Mouse (Mus musculus) embryo, embryonic 10.5 days (tissue): ENCODE measurements around the gene Bdkrb2.

Experiments
- DNase-seq: peaks from one replicate; pipeline ENCODE4 v3.0.0-alpha.2; 2015; ENCODE audit warnings: low spot score

The Bdkrb2 gene

DNA sequence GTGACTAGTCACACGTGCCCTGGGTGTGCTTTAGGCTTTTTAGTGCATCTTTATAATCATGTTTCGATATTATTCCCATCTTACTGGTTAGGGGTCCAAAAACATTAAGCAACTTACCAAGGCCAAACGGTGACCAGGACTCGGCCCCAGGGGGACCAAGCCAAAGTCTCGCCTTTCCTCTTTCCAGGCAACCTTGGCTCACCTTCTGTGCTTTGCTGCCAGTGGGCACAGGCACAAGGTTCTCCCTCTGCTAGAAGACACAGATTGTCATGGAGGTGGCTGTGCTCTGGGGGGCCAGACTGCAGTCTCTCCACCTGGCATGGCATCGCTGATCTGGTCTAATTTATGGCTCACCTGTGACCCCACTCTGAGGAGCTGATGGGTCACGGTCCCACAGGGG is 27.8 kb downstream of the Bdkrb2 start:
- DNase-seq = no peak

DNA sequence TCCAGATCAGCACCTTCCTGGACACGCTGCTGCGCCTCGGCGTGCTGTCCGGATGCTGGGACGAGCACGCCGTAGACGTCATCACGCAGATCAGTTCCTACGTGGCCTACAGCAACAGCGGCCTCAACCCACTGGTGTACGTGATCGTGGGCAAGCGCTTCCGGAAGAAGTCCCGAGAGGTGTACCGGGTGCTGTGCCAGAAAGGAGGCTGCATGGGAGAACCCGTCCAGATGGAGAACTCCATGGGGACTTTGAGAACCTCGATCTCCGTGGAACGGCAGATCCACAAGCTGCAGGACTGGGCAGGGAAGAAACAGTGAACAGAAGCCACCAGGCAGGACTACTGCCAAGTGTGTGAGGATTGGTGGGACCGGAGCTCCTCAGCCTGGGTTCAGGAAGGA is 29.3 kb downstream of the Bdkrb2 start:
- no peak for DNase-seq

DNA sequence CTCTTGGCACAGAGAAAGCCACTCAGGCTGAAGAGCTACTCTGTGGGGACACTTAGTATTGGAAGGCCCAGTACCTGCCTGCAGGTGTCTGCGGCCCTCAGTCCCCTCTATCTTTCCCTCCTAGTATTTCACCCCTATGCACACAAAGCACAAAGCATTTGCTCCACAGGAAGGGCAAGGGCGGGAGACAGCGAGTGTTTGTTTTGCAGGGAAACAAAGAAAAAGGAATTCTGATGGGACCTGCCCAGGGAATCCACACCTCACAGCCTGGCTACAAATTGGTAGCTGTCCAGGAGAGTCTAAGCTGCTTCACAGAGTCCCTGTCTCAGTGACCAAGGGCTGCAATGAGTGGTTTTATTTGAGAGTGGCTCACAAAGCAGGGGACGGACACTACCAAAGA is 30.4 kb downstream of the Bdkrb2 start:
- DNase-seq = no peak

DNA sequence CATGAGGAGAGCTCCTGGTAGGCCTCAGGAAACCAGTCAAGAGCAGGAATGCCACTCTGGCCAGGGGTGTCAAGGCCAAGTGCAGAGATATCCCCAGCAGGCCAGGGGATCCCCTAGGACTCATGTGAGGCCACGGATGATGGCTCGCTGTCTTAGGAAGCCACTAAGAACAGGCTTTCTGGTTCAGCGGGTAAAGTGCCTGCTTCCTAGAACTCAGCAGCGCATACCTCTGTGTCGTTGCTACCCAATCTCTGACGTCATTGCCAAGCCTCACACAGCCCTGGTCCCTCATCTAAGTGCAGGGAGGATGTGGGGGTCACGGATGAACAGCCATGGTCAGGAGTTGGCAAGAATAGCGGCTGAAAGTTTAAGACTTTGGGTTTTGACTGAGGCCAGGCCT is 34.1 kb downstream of the Bdkrb2 start:
- DNase-seq = no peak

DNA sequence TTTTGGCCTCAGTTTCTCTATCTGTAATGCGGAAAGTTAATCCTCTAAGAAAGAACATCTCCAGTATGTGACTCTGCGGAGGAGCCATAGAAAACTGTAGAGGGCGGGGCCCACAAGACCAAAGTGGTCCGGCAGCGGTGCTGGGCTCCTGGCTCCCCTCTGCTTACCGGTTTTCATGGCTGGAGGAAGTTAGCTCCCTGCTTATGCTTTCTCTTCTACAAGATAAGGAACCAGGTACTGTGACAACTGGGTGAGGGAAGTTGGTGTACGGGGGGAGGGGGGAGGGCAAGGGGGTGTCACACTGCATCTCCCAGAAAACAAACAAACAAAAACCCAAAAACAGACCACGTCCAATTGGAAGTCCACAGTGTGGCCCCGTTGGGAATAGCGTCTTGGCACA is 35.5 kb downstream of the Bdkrb2 start:
- no peak for DNase-seq

DNA sequence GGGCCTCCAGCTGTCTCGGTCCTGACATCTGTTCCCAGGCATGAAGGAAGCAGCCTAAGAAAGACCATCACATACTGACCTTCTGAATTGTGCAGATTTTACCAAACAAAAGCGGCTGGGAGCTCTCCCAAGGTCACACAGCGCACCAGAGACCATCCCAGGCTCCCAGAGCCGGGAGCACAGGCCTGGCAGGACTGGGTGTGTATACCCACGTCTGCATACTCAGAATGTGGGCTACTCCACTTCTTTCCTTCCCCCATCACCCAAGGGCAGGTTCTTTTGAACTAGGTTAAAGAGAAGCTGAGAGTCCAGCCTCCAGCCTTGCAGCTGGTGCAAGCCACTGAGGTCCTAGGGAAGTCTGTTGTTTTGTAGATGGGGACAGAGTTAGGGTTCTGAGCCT is 36.1 kb downstream of the Bdkrb2 start:
- DNase-seq = peak; percentile 18

DNA sequence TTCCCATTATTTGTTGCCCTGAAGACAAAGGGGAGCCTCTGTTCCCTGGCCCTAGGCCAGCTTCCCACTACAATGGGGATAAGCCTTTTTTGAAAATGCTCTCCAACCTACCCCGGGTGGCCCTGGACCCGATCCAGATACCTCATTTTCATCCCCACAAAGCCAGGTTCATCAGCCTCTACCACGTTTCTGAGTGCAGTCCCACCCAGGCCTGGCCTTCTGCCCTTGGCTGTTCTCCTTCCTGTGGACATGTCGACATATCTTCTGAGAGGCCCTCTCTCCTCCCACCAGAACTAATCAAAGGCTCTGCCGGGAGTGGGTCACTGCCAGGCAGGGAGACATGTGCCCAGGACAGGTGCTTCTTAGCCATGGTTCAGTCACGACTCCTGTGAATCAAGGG is 38.6 kb downstream of the Bdkrb2 start:
- no peak for DNase-seq

DNA sequence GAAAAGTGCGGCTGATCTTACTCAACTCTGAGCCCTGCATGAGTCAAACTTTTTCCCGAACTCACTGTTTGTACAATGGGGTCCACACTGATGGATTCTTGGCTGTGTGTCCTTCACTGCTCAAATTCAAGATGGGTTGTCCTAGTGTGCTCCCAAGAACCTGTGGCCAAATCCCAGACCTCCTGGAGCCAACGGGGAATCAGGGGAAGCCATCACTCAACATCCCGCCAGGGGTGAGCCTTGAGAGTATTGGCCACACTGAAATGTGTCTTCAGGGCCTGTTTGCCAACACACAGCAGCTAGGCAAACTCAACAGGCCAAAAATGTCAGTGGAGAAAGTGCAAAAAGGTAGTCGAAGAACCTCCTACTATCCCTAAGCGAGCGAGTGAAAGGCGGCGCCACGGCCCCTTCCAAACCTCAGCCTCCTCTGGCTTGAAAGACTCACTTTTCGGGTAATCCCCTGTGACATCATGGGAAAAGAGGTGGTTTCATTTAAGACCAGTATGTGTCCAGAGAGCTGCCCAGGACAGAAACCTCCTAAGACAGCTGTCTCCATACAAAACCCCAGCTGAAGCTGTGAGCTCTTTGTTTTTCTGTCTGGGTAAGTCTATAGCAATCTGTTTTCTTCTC is 39.7 kb downstream of the Bdkrb2 start, which contains the start of gene Bdkrb1:
Gene Bdkrb1, plus strand, starts transcription at position 505 of the 630 bp plus-strand sequence.
- no peak for DNase-seq

DNA sequence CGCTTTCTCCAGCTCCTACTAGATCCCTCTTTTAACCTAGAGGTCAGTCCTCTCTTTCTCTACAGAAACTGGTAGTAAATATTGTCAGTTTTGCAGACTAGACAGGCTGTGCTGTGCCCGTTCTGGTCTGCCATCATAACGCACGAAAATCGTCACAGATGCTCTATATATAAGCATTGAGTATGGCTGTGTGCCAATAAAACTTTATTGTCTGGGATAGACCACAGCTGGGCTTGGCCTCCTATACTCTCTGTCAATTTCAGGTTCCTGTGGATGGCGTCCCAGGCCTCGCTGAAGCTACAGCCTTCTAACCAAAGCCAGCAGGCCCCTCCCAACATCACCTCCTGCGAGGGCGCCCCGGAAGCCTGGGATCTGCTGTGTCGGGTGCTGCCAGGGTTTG is 40.9 kb downstream of the Bdkrb2 start:
- no peak for DNase-seq

DNA sequence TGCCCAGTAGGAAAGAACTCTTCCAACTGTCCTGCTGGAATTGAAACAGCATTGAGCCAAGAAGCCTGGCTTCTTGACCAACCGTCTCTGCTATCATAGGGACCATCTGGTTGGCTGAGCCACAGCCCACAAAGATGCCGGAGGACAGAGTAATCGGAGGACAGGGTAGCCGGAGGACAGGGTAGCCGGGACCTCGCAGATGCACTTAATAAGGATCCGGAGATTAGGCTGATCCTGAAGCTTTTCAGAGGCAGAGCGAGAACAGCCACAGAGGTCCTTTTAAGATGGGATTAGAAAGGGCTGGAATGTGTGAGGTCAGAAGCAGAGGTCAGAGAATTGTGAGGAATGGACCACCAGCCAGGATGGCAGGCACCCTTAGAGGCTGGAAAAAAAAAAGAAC is 42.2 kb downstream of the Bdkrb2 start:
- DNase-seq = peak; percentile 65

DNA sequence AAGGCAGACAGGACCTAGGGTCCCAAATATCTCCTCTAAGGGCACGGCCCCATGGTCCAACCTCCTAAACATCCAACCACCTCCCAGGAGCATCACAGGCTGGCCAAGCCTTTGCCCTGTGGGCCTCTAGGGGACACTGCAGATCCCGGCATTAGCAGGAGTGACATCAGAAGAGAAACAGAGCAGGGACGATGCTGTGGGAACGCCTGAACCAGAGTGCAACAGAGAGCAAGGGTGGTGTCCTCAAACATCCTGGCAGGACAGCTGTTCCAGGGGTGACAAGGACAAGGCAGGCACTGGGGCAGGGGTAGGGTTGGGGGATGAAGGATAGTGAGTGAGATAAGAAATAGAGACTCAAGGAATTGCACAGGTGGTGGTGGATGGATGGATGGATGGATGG is 43.9 kb downstream of the Bdkrb2 start:
- DNase-seq = no peak

DNA sequence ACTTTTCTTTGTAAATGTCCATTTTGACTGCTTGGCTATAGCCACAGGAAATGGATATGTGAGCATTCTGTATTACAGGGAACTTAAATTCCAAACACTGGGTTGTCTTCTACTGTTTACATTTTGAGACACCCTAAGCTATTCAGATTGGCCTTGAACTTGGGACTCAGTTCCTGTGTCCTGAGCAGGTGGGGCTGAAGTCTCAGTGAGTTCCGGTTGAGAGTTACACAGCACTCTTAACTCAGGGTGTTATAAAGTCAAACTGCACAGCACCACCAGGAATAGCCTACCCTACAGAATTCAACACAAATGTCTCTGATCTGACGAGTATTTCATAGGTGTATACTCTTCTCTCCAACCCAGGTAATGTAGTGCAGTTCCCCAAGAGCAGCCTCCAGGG is 48.0 kb downstream of the Bdkrb2 start:
- DNase-seq = no peak

DNA sequence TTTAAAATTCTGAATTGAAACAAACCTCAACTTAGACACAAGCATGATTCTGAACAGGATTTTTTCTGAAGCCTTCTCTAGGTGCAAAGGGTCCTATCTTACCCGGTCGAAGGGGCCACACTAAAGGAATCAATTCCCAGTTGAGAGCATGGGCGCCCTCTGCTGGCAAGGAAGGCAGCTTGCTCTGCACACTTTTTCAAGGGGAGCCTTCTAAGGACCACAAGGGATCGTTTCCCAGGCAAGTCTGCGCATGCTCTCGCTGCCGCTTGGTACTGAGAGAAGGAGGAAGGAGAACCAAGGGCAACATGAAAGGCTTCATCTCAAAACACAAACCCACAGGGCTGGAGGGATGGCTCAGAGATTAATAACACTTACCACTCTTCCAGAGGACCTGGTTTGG is 48.7 kb downstream of the Bdkrb2 start:
- DNase-seq = peak; percentile 90

DNA sequence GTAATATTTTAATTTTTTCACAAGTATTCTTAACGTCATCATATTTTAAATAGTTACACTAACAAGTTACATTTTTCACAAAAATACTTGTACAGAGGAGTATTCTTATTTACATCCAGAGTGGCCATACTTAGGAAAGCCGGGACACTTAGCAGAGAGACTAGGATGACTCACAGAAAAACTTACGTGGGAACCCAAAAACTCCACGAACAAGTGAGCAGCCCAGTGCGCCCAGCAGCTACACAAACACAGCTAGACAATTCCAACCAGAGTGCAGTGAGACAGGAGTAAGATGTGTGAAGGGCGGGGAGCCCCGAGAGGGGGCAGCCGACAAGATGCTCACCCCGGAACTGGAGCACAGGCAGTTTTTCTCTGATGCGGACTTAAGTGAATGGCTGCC is 50.5 kb downstream of the Bdkrb2 start:
- DNase-seq = no peak

DNA sequence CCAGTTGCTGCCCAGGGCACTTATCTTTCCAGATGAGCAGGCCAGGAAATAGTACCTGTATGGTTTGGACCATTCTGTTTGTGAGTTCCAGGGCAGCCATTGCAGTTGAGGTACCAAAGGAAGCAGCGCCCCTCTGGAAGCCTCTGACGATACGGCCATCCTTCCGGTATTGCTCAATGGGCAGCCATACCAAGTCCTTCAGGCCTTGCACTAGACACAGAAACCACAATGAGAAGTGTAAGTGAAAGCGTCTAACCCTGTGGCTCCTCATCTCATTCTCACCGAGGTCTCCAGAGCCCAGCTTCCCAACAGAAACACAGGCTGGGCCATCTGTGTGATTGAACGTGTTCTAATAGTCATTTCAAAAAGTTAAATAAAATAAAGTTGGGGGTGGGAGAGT is 59.0 kb downstream of the Bdkrb2 start:
- no peak for DNase-seq

DNA sequence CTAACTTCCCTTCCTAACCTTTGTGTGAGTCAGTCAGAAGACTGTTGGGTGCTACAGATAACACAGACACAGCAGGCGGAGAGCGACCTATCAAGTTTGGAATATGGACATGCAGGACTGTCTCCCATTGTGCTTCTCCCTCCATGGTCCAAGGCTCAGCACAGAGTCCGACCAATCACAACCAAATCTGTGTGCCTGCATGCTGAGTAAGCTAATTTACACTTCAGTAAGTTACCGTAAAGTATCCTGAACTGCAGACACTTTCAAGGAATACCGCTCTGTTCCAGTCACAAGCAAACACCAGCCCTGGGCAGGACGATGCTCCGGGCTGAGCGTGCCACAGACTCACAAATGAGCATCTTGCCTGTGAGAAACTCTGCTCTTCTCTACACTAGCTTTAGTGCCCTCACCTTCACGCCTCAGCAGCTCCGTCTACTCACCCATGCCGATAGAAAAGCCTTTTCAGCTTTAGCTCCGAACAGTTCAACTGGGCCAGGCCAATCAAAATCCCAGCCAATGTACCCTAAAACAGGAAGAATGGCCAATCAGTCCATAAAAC is 60.0 kb downstream of the Bdkrb2 start:
- no peak for DNase-seq

DNA sequence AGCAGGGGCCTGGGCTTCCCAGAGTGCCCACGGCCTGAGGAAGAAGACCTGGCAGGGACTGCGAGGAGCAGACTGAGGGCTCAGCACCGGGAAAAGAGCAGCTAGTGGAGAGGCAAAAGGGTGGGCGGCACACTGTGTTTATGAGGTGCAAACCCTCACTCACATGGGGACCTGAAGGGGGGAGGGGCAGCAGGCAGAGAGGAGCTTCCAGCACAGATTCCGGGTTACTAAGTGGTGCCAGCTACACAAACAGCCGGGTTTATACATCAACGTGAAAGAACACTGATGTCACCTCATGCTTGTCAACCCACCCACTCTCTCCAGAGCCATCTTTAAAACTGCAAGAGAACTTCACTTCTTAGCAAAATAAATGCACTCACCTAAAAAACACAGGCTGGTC is 62.8 kb downstream of the Bdkrb2 start:
- DNase-seq = peak; percentile 5

DNA sequence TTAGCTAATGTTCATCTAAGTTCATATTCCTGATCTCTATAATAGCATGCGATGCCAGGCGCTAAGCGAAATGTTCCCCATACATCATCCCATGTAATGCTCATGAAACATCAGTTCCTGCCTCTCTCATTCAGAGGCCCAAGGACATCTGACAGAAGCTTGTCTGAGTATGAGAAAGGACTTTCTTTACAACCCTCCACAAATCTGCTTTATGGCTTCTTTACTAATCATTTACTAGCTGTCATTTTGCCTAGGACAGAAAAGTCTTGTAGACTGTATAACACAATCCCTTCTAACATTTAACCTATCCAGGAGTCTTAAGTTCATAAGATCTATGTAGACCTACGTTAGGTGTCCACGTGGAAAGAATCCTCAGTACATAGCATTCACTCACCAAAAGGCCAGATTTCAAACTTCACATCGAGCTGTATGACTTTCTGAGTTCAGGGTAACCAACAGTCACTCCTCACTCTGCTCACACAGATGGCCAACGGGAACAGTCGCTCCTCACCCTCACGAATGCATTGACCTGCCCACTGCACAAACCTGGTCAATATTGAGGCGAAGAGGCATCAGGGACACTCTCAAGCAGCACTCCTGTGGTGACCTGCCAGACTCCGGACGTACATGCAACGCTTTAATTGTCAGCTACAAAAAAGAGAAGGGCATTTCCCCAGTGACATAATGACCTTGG is 71.5 kb downstream of the Bdkrb2 start:
- DNase-seq = no peak

DNA sequence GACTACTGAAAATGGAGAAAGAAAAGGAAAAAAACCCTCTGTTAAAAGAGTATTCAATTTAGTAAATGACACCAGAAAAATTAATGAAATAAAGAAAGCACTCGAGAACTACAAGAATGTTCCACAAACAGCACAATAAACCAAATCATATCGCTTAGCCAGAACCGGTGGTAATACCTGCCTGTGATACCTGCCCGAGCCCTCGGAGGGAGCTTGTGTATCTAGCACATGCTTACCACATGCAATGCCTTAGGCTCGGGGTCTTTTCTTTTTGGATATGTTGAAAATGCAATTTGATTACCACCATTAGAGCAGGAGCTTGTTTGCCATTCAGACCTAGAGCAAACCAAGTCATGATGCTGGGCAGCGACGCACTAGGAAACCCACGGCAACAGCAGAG is 73.5 kb downstream of the Bdkrb2 start:
- DNase-seq = no peak

DNA sequence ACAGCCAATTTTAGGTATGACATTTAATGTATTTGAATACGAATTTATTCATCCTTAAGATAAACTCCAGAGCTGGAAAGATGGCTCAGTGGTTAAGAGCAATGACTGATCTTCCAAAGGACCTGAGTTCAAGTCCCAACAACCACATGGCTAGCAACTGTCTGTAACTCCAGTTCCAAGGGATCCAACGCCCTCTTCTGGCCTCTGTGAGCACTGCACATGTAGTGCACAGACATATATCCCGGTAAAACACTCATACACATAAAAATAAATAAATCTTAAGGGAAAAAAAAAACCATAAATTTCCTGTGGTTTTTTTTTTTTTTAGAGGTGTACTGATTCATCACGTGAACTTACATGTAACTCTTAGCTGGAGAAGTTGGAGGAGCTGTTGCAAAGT is 74.5 kb downstream of the Bdkrb2 start:
- DNase-seq = peak; percentile 13

DNA sequence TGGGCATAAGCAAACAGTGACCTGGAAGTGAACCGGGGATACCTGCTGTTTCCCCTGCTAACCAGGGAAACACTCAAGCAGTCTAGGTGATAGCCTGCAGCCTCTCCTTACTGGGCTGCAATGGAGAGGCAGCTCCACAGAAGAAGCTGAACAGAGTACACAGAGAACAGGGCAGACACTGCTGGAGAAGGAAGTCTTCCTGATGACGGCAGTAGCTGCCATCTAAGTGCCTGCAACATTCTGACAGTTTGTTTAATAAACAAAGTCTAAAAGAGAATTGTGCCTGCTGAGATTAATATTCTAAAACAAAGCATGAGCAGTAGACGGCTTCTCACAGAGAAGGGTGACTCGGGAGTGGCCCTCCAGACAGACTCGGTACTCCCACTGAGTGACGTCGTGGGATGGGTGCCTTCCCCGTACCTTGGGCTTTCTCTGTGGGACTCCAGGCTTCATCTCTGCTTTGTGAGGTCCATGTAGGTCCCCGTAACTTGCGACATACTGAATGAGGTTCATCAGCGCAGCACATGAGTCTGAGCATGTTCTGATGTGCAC is 79.8 kb downstream of the Bdkrb2 start:
- no peak for DNase-seq
